Comparison of ENCODE assay signal across 9 mouse cellular contexts in genomic region chrX:48424583-48424982, GRCm38 (mm10). TPM values are rescaled to one million over a fixed set of nuclear protein-coding genes. Genes with fewer than 3 reads are reported as not detected.
DNase-seq lines count a peak whose midpoint lies in the region; ATAC-seq and TF ChIP-seq lines count a peak whose summit lies in the region.
"Had no signal": no experiment of that assay in that cellular context is flagged by ENCODE, and none has a peak within 500 bp of the region (broad histone marks: within the 10 kb centered on the region; RNA-seq: fewer than 3 reads in every experiment).

No protein-coding gene starts in this region.

- H3K27me3 ChIP-seq in intestine, embryonic 15.5 days (replicated peaks), result no peaks in the 10 kb centered on the region
- H3K27me3 ChIP-seq in thymus, adult 2 months (ENCODE audit: control insufficient read depth, insufficient read depth, low read length), result no peaks in the 10 kb centered on the region
- H3K27me3 ChIP-seq in hindbrain, embryonic 10.5 days (ENCODE audit: insufficient read depth, poor library complexity, severe bottlenecking), result no peaks in the 10 kb centered on the region
- H3K27me3 ChIP-seq: embryonic facial prominence, embryonic 12.5 days had no signal

- no peaks in the 10 kb centered on the region for H3K9me3 ChIP-seq in intestine, embryonic 15.5 days
- H3K9me3 ChIP-seq in hindbrain, embryonic 10.5 days, result no peaks in the 10 kb centered on the region
- H3K9me3 ChIP-seq: embryonic facial prominence, embryonic 12.5 days had no signal

- H3K36me3 ChIP-seq in intestine, embryonic 15.5 days, result no peaks in the 10 kb centered on the region
- 0 out of 2 replicates have a peak, but pooled peaks cover 7% of the 10 kb centered on the region for H3K36me3 ChIP-seq in thymus, adult 2 months (ENCODE audit: control insufficient read depth, insufficient read depth, low read length)
- no peaks in the 10 kb centered on the region for H3K36me3 ChIP-seq in hindbrain, embryonic 10.5 days
- H3K36me3 ChIP-seq: embryonic facial prominence, embryonic 12.5 days had no signal

- TF ChIP-seq POLR2A in bone marrow, adult 2 months (IDR thresholded peaks at IDR 0.05; ENCODE audit: borderline replicate concordance, control insufficient read depth, low read depth, low read length), result no peak
- no peak for TF ChIP-seq POLR2A in thymus, adult 2 months (IDR thresholded peaks at IDR 0.05; ENCODE audit: control insufficient read depth, extremely low read depth, insufficient read depth, low read length, poor library complexity)

- H3K27ac ChIP-seq in bone marrow, adult 2 months (ENCODE audit: control insufficient read depth, insufficient read depth, low read depth, low read length, poor library complexity), result peak overlapping the region; percentile 78
- H3K27ac ChIP-seq in intestine, embryonic 15.5 days, result peak overlapping the region; percentile 13; the same call in 1 of the 2 replicates
- H3K27ac ChIP-seq in thymus, adult 2 months (ENCODE audit: control insufficient read depth, insufficient read depth, low read length), result peak overlapping the region; percentile 99
- no peak overlapping the region for H3K27ac ChIP-seq in hindbrain, embryonic 10.5 days
- H3K27ac ChIP-seq: embryonic facial prominence, embryonic 12.5 days had no signal

- H3K4me2 ChIP-seq in intestine, embryonic 15.5 days (replicated peaks), result peak overlapping the region; percentile 22; the same call in 1 of the 2 replicates
- H3K4me2 ChIP-seq: embryonic facial prominence, embryonic 12.5 days had no signal

- TF ChIP-seq CTCF in bone marrow, adult 2 months (IDR thresholded peaks at IDR 0.05; ENCODE audit: control insufficient read depth, insufficient read depth, low read length), result no peak
- no peak for TF ChIP-seq CTCF in thymus, adult 2 months (IDR thresholded peaks at IDR 0.05; ENCODE audit: borderline replicate concordance, control insufficient read depth, extremely low read depth, insufficient read depth, low read length, poor library complexity)

- H3K4me3 ChIP-seq in bone marrow, adult 2 months (replicated peaks; ENCODE audit: control insufficient read depth, low read depth, low read length), result peak overlapping the region; percentile 40
- no peak overlapping the region for H3K4me3 ChIP-seq in intestine, embryonic 15.5 days (replicated peaks)
- H3K4me3 ChIP-seq in thymus, adult 2 months (ENCODE audit: control insufficient read depth, insufficient read depth, low read length), result peak overlapping the region; percentile 29
- H3K4me3 ChIP-seq in hindbrain, embryonic 10.5 days, result no peak overlapping the region
- H3K4me3 ChIP-seq: embryonic facial prominence, embryonic 12.5 days had no signal

- peak; percentile 64 for ATAC-seq in intestine, embryonic 15.5 days

- peak; percentile 85 for DNase-seq in CD4-positive, CD25-positive, alpha-beta regulatory T cell, adult 2 months (ENCODE audit: low read depth, low spot score)
- DNase-seq in lung, postnatal 10 days, result peak; percentile 58
- peak; percentile 74 for DNase-seq in thymus, adult 2 months
- DNase-seq in cerebellum, postnatal 4 days (ENCODE audit: low spot score in 2 of 2), result no peak
- DNase-seq in layer of hippocampus, adult 9-10 months (ENCODE audit: low spot score), result no peak
- DNase-seq in hindbrain, embryonic 10.5 days (ENCODE audit: low spot score), result no peak

- H3K4me1 ChIP-seq in bone marrow, adult 2 months (ENCODE audit: control insufficient read depth, insufficient read depth, low read length), result peaks cover 5% of the 10 kb centered on the region
- 0 out of 2 replicates have a peak, but pooled peaks cover 6% of the 10 kb centered on the region for H3K4me1 ChIP-seq in intestine, embryonic 15.5 days (replicated peaks)
- H3K4me1 ChIP-seq in thymus, adult 2 months (replicated peaks; ENCODE audit: control insufficient read depth, insufficient read depth, low read length), result peaks cover 52% of the 10 kb centered on the region
- H3K4me1 ChIP-seq in hindbrain, embryonic 10.5 days (replicated peaks), result peaks cover 4% of the 10 kb centered on the region; the same call in 1 of the 2 replicates
- H3K4me1 ChIP-seq: embryonic facial prominence, embryonic 12.5 days had no signal

- no peak overlapping the region for H3K9ac ChIP-seq in intestine, embryonic 15.5 days
- H3K9ac ChIP-seq: embryonic facial prominence, embryonic 12.5 days had no signal

- WGBS in bone marrow, adult 2 months, result 13% methylated on average over 3 of the region's 3 CpGs
- 44% methylated on average over 3 of the region's 3 CpGs for WGBS in intestine, embryonic 15.5 days
- 6% methylated on average over 3 of the region's 3 CpGs for WGBS in thymus, adult 2 months
- 50% methylated on average over 3 of the region's 3 CpGs for WGBS in hindbrain, embryonic 10.5 days

RNA-seq across cellular contexts. Expression of gene Elf4, which starts 38.3 kb away (rescaled TPM):
- 12.4 and 20.4 TPM in 2 replicates for polyA plus RNA-seq in bone marrow, adult 2 months (2011; ENCODE audit: insufficient read depth, insufficient read length, low replicate concordance, missing spikeins)
- 13.0 and 13.9 TPM in 2 replicates for polyA plus RNA-seq in intestine, embryonic 15.5 days (2015; fragmentation: Nextera tagmentation; extraction: Ambion mirVana)
- 90.5 and 92.3 TPM in 2 replicates for polyA plus RNA-seq in thymus, adult 2 months (2012; rRNA removed)
- polyA plus RNA-seq in hindbrain, embryonic 10.5 days (2016; fragmentation: Nextera tagmentation; extraction: Ambion mirVana), result 2.6 and 2.8 TPM in 2 replicates

Comparison
In these comparisons a context has a peak if more than half of its experiments do, and no peak if none do; other contexts are left out.
1. DNase-seq: peak in CD4-positive, CD25-positive, alpha-beta regulatory T cell, adult 2 months (single experiment), lung, postnatal 10 days (single experiment) and thymus, adult 2 months (single experiment); none in cerebellum, postnatal 4 days (0 of 2), layer of hippocampus, adult 9-10 months (single experiment) and hindbrain, embryonic 10.5 days (single experiment).
2. H3K4me3 ChIP-seq: peak in bone marrow, adult 2 months (single experiment) and thymus, adult 2 months (single experiment); none in intestine, embryonic 15.5 days (single experiment) and hindbrain, embryonic 10.5 days (single experiment).